ENCODE assay signal across 13 mouse cellular contexts in the genomic region with DNA sequence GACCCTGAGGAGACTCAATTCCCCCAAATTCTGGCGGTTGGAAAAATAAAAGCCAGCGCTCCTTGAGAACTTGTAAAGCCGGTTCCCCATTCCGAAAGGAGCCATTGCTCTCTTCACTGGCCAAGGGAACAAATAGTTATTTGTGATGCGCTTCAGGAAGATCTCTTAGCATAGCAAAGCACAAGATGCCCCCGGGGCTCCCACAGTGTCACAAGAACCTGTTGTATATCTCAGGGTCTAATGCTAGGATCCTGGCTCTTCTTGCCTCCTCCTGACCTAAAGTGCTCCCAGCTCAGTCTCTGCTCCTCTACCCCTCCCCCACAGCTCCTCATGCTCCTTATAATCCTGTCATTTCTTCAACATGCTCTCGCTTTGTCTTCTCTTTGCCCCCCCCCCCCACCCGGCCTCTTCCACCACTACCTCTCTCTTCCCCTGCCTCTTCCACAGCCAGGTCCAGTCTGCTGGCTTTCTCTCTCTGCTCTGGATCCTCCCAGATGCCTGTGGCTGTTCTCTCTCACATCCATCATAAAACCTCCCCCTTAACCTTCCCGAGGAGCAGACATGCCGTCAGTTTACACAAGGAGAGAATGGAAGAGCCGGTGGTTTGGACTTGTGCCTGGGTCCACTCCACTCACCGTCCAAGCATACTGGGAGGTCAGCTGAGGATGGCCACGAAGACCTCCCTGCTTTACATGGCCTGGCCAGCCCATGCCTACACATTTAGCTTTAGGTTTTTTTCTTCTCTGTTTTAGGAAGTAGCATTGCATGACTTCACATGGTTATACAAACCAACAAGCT. TPM values are rescaled to one million over a fixed set of nuclear protein-coding genes. Genes with fewer than 3 reads are reported as not detected.
"Had no signal": no experiment of that assay in that cellular context is flagged by ENCODE, and none has a peak within 500 bp of the region (broad histone marks: within the 10 kb centered on the region; RNA-seq: fewer than 3 reads in every experiment).

No protein-coding gene starts in this region.

- H3K36me3 ChIP-seq: limb, embryonic 10.5 days; liver, embryonic 15.5 days had no signal

- H3K4me2 ChIP-seq: liver, embryonic 11.5 days; liver, embryonic 15.5 days; midbrain, embryonic 12.5 days had no signal

- ATAC-seq: midbrain, embryonic 16.5 days had no signal

- H3K27ac ChIP-seq: left cerebral cortex, adult 2 months; limb, embryonic 10.5 days; liver, embryonic 15.5 days; macrophage; midbrain, embryonic 12.5 days had no signal

- H3K9ac ChIP-seq: liver, embryonic 15.5 days; midbrain, embryonic 12.5 days had no signal

- H3K27me3 ChIP-seq: liver, embryonic 15.5 days; midbrain, embryonic 12.5 days had no signal

- DNase-seq: kidney, postnatal 25 days; lung, adult 2 months; lung, postnatal 10 days; right cerebral cortex, postnatal 14 days; thymus, adult 18-20 months; thymus, postnatal 36 days had no signal

- H3K9me3 ChIP-seq: limb, embryonic 10.5 days; liver, embryonic 15.5 days; midbrain, embryonic 12.5 days had no signal

- H3K4me1 ChIP-seq: liver, embryonic 15.5 days; midbrain, embryonic 12.5 days had no signal

- H3K4me3 ChIP-seq: left cerebral cortex, adult 2 months; limb, embryonic 10.5 days; liver, embryonic 15.5 days; midbrain, embryonic 12.5 days had no signal

RNA-seq across cellular contexts. Expression of gene Lonrf2, which starts 33.1 kb away (rescaled TPM):
- polyA plus RNA-seq: macrophage had no signal
